Mouse (Mus musculus): ENCODE results near the gene D430041D05Rik.

The D430041D05Rik gene

DNA sequence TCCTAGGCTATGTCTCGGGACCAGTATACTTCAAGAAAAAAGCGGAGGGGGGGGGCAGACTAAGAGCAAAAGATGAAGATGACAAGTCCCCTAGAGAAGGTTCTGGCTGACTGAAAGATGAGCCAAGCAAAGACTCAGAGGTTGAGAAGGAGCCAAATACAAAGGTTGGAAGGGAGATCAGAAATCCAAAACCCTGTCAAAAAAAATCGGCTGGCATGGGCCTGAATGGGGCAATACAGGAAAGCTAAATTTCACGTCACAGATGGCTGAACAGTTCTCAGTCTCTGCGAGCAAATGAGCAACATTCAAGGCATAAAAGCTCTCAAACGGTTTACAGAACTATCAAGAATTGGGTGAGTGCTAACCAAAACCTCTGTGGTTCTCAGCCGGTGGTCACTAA is 2.5 kb downstream of the D430041D05Rik start:
- no peak for DNase-seq (ENCODE audit: low read depth, low spot score)

GRCm38 (mm10) chr2:104407913-104408312 is 2.9 kb downstream of the D430041D05Rik start:
- DNase-seq (ENCODE audit: low read depth, low spot score): no peak

DNA sequence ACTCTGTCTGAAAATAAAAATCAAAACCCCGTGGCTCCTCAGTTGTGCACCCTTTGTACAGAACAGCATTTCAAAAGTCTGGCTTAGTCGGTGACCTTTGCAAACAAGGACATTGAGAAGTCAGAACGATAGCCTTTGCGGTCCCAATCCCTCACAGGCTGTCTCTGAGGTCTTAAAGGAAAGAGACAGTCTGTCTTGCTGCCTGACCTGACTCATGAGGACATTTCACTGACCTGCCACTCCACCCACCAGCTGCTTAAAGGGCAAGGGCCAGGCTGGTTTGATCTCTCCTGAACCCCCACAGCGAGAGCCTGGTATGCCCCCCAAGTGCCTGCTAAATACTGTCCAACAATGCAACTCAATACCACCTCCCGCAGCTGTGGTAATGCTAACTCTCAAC is 6.8 kb downstream of the D430041D05Rik start:
- no peak for DNase-seq (ENCODE audit: low read depth, low spot score)

GRCm38 (mm10) chr2:104398651-104399290 is 12.0 kb downstream of the D430041D05Rik start:
- DNase-seq (ENCODE audit: low read depth, low spot score): no peak

GRCm38 (mm10) chr2:104395961-104396360 is 14.9 kb downstream of the D430041D05Rik start:
- DNase-seq (ENCODE audit: low read depth, low spot score): no peak

GRCm38 (mm10) chr2:104394769-104395168 is 16.0 kb downstream of the D430041D05Rik start:
- DNase-seq (ENCODE audit: low read depth, low spot score): no peak

DNA sequence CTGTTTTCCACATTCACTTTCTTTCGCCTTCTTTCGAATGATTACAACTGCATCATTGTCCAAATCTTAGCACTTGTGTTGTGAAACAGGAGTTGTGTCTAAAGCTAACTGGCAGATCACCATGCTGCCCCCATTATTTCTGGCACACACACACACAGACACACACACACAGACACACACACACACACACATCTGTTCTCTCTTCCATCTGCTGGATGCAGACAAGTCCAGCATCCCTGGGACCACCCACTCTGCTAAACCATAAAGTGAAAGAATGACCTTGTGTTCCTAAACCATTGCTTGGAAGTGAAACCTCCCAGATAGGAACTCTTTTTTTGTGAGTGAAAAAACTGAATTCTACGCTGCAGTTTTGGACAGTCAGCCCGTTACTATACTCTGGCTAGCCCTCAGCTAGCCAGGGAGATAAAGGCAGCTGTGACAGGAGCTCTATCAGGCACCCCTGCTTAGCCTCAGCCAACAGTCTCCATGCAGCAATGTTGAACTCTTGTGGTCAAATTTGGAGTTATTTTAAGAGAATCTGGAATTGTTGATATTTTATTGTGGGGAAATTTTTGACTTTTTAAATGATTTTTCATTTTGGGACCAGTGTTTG is 18.0 kb downstream of the D430041D05Rik start:
- DNase-seq (ENCODE audit: low read depth, low spot score): no peak

DNA sequence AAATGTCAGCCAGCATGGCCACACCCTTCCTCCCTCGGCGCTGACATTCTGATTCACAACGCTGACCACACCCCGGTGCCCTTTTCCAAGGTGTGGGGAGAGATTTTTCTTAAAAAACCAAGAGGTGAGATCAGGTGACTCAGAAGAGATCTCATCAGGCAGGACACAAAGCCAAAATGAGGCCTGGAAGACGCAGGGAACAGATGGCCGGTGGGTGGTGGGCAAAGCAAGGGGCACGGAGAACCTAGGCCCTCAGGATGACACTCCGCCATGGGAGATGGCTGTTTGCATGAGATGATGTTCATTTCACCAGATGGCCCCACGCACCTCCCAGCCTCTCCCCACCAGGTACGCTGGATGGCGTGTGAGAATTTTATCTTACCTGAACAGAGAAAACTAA is 21.6 kb downstream of the D430041D05Rik start:
- no peak for DNase-seq (ENCODE audit: low read depth, low spot score)

- no peak for DNase-seq (ENCODE audit: low read depth, low spot score)
Measured at GRCm38 (mm10) chr2:104385941-104386340, 24.9 kb downstream of the D430041D05Rik start.

- no peak for DNase-seq (ENCODE audit: low read depth, low spot score)
Measured at GRCm38 (mm10) chr2:104383589-104383988, 27.2 kb downstream of the D430041D05Rik start.

DNA sequence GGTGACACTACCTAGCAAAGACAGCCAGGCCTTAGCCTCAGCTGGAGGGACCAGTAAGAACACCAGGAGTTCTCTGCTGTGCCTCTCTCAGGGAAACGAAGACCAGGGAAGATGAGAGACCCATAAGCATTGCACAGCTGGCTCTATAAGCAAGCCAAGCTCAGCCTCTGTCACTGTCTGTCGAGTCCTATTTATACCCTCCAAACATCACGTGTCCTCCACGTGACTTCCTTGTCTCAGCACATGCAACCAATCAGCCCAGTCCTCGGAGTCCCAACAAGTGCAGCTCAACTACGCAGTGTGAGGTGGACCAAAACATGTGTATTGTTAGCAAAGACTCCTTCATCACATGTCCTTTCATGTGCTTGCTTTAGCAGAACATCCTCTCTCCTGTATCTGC is 28.0 kb downstream of the D430041D05Rik start:
- DNase-seq (ENCODE audit: low read depth, low spot score): no peak

DNA sequence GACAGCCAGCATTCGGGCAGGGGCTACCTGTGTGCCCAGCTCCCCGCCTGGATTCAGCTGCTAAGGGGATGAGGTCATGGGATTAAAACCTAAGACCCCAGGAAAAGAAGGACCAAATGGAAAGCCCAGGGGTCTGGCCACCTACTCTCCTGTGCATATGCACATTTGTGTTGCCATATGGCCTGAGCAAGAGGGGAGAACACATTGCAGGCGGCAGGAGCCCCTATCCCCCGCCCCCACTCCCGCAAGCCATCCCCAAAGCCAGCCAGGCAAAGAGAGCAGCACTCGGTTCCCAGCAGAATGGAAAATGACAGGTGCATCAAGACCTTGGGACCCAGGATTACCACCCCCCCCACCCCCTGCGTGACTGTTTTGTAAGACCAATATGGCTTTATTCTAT is 31.5 kb downstream of the D430041D05Rik start:
- DNase-seq (ENCODE audit: low read depth, low spot score): no peak

- no peak for DNase-seq (ENCODE audit: low read depth, low spot score)
Measured at GRCm38 (mm10) chr2:104378791-104379190, 32.0 kb downstream of the D430041D05Rik start.

DNA sequence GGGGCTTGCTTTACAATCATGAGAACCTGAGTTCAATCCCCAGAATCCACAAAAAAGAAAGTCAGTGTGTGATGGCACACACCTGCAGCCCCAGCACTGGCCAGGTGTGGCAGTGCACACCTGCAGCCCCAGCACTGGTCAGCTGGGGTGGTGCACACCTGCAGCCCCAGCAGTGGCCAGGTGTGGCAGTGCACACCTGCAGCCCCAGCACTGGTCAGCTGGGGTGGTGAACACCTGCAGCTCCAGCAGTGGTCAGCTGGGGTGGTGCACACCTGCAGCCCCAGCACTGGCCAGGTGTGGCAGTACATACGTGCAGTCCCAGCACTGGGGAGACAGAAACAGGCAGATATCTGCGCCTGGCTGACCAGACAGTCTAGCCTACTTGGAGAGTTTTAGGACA is 32.8 kb downstream of the D430041D05Rik start:
- DNase-seq (ENCODE audit: low read depth, low spot score): no peak

DNA sequence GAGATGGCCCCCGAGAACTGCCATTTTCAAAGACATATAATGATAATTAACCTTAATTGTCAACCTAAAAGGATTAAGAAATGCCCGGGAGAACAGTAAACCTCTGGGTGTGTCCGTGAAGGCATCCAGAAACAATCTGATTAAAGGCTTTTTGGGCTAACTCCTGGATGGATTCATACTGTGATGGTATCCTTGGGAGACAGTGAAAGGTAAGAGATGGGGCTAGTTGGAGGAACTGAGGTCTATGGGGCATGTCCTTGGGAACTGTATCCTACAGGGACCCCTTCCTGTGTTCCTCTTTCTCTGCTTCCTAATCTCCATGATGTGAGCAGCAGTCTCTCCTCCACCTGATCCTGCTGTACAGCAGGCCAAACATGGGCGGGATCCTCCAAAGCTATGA is 38.7 kb downstream of the D430041D05Rik start:
- DNase-seq (ENCODE audit: low read depth, low spot score): no peak

DNA sequence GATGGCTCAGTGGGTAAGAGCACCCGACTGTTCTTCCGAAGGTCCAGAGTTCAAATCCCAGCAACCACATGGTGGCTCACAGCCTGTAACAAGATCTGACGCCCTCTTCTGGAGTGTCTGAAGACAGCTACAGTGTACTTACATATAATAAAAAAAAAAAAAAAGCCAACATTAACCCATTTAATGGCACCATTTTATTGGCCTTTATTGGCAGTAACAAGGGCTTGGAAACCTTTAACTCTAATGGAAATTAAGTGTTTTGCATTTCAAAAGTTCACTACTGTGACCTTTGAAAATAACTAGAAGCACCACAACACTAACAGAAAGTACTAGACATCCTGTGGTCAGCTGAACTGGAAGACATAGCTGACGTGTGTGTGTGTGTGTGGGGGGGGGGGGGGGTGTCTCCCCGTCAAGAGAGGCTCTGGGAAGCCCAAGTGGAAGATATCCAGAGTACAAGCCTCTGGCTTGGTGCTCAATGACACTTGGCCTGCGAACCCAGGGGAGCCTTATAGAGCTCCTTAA is 39.1 kb downstream of the D430041D05Rik start:
- no peak for DNase-seq (ENCODE audit: low read depth, low spot score)

- no peak for DNase-seq (ENCODE audit: low read depth, low spot score)
Measured at GRCm38 (mm10) chr2:104367836-104368298, 42.9 kb downstream of the D430041D05Rik start.

GRCm38 (mm10) chr2:104367291-104367690 is 43.5 kb downstream of the D430041D05Rik start:
- DNase-seq (ENCODE audit: low read depth, low spot score): no peak

GRCm38 (mm10) chr2:104359305-104359704 is 51.5 kb downstream of the D430041D05Rik start:
- no peak for DNase-seq (ENCODE audit: low read depth, low spot score)

GRCm38 (mm10) chr2:104358881-104359280 is 51.9 kb downstream of the D430041D05Rik start:
- no peak for DNase-seq (ENCODE audit: low read depth, low spot score)

- no peak for DNase-seq (ENCODE audit: low read depth, low spot score)
Measured at GRCm38 (mm10) chr2:104356531-104356930, 54.3 kb downstream of the D430041D05Rik start.

DNA sequence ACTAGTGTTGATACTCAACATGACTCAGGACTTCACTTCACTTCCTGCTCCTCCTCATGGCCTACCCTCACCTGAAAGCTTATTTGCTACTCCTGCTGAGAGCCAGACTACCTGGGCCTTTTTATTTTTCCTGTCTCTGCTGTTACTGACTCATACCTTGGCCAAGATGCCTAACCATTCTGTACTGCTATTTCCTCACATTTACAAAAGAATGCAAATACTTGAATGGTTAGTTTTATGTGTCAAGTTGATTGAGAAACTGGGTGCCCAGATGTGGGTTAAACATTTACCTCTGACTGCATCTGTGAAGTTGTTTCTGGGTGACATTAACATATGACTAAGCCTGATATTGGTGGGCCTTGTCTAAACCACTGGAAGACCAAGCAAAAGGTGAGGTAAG is 56.7 kb downstream of the D430041D05Rik start:
- DNase-seq (ENCODE audit: low read depth, low spot score): no peak

DNA sequence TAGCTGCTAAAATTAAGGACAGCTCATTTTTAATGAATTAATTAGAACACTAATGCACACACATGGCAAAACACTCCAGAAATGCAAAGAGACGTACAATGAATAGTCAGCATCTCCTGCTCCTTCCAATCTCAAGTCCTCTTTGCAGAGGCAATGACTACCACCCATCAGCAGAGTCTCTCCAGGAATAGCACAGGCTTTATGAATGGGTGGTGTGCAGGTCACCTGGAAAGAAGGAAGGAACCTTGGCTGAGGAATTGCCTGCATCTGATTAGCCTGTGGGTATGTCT is 58.7 kb downstream of the D430041D05Rik start:
- no peak for DNase-seq (ENCODE audit: low read depth, low spot score)

All from retina, adult 2 months (tissue).